25 mouse cellular contexts compared by ENCODE assay signal in the genomic region with DNA sequence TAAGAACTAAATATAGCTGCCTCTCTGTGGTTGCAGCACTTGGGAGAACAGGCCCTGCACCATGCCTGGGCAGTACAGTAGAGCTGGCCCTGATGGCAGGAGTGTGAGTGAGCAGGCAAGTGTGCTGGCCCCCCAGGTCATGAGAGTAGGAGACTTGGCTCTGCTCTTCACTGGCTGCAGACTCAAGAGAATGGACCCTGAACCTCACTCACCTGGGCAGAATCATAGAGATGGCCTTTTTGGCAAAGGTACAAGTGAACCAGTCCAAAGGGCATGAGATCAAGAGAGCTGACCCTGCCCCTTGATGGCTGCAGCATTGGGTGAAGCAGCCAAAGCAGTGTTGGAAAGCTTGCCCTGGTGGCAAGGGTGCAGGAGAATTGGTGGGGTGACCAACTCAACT. TPM values are rescaled to one million over a fixed set of nuclear protein-coding genes. Genes with fewer than 3 reads are reported as not detected.
"Had no signal": no experiment of that assay in that cellular context is flagged by ENCODE, and none has a peak within 500 bp of the region (broad histone marks: within the 10 kb centered on the region; RNA-seq: fewer than 3 reads in every experiment).

No protein-coding gene starts in this region.

- H3K36me3 ChIP-seq: liver, embryonic 12.5 days; liver, embryonic 15.5 days; lung, embryonic 15.5 days; midbrain, embryonic 10.5 days; midbrain, embryonic 13.5 days had no signal

- H3K4me3 ChIP-seq: left cerebral cortex, adult 2 months; liver, embryonic 12.5 days; liver, embryonic 15.5 days; lung, embryonic 15.5 days; megakaryocyte, embryonic 14.5 days; midbrain, embryonic 10.5 days; midbrain, embryonic 13.5 days had no signal

- H3K4me2 ChIP-seq: liver, embryonic 12.5 days; liver, embryonic 15.5 days; lung, embryonic 15.5 days; midbrain, embryonic 13.5 days had no signal

- H3K27ac ChIP-seq: left cerebral cortex, adult 2 months; liver, embryonic 12.5 days; liver, embryonic 15.5 days; lung, embryonic 15.5 days; midbrain, embryonic 10.5 days; midbrain, embryonic 13.5 days; stomach, postnatal 0 days had no signal

- H3K27me3 ChIP-seq: liver, embryonic 12.5 days; liver, embryonic 15.5 days; lung, embryonic 15.5 days; megakaryocyte, embryonic 14.5 days; midbrain, embryonic 13.5 days had no signal

- DNase-seq: layer of hippocampus, postnatal 36 days; lung, adult 18-20 months; lung, postnatal 10 days; lung, postnatal 36 days; thymus, adult 2 months; thymus, postnatal 14 days; thymus, postnatal 4 days had no signal

- H3K9ac ChIP-seq: liver, embryonic 12.5 days; liver, embryonic 15.5 days; lung, embryonic 15.5 days; midbrain, embryonic 13.5 days had no signal

- H3K9me3 ChIP-seq: liver, embryonic 12.5 days; liver, embryonic 15.5 days; lung, embryonic 15.5 days; megakaryocyte, embryonic 14.5 days; midbrain, embryonic 10.5 days; midbrain, embryonic 13.5 days had no signal

- ATAC-seq: intestine, postnatal 0 days; liver, embryonic 12.5 days; midbrain, embryonic 13.5 days had no signal

- H3K4me1 ChIP-seq: liver, embryonic 12.5 days; liver, embryonic 15.5 days; lung, embryonic 15.5 days; megakaryocyte, embryonic 14.5 days; midbrain, embryonic 10.5 days; midbrain, embryonic 13.5 days had no signal

RNA-seq across cellular contexts. Expression of a gene that starts 49.1 kb away (rescaled TPM):
- polyA plus RNA-seq: intestine, embryonic 14.5 days; intestine, postnatal 0 days; limb, embryonic 11.5 days; limb, embryonic 14.5 days; liver, embryonic 12.5 days; liver, embryonic 15.5 days; lung, embryonic 15.5 days; midbrain, embryonic 10.5 days; midbrain, embryonic 13.5 days; midbrain, postnatal 0 days; neural tube, embryonic 11.5 days; neural tube, embryonic 14.5 days; small intestine, adult 2 months; spleen, adult 2 months; stomach, embryonic 14.5 days; stomach, postnatal 0 days; thymus, adult 2 months had no signal
